Mouse (Mus musculus) stomach, postnatal 0 days (tissue): ENCODE measurements around the gene Eef1a2.

Experiments used
- CTCF ChIP-seq: IDR thresholded peaks from 2 replicates; pipeline ENCODE4 v1.5.1; 2016; ENCODE audit warnings: antibody characterized with exemption, low read depth, mild to moderate bottlenecking, moderate library complexity
- EP300 ChIP-seq: optimal IDR thresholded peaks from 2 replicates; pipeline ENCODE3; 2016; ENCODE audit warnings: antibody characterized with exemption

DNA sequence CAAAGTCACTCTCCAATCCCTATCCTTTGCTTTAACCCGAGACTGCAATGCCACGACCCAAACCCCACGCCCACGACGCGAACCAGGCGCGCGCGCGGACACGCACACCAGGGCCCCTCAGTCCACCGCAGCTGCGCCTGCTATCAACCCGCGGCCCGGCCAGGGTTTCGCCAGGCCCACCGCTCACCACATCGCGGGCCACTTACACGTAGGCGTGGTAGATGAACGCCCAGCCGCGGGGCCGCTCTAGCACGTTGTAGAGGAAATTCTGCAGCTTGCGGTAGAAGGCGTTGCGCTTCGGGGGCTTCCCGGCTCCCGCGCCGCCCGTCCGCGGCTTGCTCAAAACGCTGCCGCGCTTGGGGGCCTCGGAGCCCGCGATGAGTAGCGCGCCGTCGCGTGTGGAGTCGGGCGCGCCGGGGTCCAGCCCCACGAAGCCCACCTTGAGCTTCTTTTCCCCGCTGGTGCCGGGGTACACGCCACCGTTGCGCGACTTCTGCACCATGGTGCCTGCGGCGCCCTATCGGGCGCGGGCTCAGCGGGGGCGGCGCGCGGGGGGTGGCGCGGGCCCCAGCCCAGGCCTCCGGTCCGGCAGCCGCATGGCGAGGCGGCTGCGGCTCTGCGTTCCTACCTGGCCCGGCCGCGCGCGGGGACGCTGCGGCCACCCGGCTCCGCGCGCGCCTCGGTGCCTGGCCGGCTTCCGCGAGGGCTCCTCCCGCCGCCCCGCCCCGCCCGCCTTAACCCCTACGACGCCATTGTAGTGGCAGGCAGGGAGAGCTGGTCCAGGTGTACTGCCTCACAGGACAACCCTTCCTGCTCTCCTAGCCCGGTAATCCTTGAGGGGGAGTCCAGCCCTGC lies 22.0 kb downstream of the Eef1a2 start, which contains the start of gene Kcnq2:
- TF ChIP-seq CTCF: no peak
- no peak for TF ChIP-seq EP300
